Mouse (Mus musculus): ENCODE measurements around the gene Cdadc1. TPM values are rescaled to one million over a fixed set of nuclear protein-coding genes. Genes with fewer than 3 reads are reported as not detected.
A peak's percentile ranks its signal among the peaks of the same experiment; 100 is the strongest.
"Not testable (repeated sequence)": the region's sequence is repeated elsewhere in the genome, so short reads cannot be mapped to it uniquely, and the experiment has no call there.

Cdadc1 gene
- total RNA-seq (2022): 10 to 100 TPM; 44.5 to 62.8 (median 52.1) TPM

DNA sequence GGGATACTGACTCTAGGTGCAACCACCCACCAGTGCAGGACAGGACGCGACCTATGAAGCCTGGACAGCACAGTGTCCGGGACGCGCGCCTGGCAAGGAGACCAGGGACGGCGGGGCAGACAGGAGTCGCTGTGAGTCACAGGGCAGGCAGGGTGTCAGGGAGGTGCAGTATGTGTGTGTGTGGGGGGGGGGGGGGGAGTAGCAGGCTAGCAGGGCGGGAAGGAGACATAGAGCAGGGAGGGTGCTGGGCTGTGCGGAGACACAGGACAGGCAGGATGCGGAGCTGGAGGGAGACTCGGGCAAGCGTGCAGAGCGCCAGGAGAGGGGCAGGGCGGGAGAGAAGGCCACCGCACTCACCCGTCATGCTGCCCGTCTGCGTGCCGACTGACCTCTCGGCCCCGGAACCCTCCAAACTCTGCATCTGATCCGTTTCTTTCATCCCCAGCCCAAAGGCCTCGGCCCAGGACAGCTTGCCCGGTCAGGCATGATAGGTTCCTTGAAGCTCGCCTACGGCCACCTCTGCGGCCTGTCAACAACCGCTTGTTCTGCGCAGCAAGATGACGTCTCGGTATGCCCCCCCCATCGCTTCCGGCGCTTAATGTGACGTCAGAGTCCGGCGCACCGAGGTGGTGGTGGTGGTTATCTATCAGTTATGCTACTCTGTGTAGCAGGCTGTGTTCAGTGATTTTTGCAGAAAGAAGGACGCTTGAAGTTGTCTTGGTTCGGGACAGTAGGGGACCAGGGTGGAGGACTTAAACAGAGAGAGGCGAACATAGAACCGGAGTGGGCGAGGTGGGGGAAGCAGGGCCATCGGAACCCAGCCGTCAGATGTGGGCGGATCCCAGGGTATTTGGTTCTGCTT is at the start of gene Cdadc1:
Gene Cdadc1, minus strand, starts transcription at position 562 of the 862 bp plus-strand sequence.
- peak; percentile 98 for DNase-seq (ENCODE audit: low spot score)

DNA sequence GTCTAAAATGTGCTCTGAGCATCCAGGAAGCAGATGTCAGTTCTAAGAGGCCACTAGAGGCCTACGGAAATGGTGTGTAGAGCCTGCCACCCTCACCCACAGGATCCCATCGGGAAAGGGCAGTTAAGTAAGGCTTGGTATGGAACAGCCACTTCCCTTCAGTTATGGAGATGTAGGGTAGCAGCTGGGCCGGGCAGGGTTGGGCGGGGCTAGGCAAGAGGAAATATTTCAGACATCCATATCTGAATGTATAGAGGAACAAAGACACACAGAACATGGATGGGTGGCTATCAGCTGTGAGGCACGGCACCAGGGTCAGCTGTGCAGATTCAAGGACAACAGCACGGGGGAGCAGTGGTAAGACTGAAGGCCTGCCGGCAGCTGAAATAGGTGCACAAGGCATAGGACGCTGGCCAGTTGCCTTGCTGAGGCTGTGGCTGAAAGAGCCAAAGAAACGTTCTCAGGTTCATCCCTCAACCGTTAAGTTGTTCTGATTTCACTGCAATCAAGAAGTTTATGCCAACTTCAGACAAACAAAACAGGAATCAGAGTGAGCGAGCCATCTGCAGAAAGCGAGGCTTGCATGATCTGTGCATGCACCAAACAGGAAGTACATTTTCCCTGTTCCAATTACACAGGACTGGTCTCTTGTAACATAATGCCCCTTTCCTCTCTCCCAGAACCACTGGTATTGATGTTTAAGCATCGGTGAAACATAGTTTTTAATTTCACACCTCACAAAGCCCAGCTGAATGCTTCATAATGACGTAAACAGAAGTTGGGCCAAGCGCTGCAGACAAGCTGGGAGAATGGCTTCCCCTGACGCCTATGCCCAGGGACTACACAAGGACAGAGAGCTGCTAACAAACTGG is 49.3 kb upstream of the Cdadc1 start:
- DNase-seq (ENCODE audit: low spot score): no peak

DNA sequence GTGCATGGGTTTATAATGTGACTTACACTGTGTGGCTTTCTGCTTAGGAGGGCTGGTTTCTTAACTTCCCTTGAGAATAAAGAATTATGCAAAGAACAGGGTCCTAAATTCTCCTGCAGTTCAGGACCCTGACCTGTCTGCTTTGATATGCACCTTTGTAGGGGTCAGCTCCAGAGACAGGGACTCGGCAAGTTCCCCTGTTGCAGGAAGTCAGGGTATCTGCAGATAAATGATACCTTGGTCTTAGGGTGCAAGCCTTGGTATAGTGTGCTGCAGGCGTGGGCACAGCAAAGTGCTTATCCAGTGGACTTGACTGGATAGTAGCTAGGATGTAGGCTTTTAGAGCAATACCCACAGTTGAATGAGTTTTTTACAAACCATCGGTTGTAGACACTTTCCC is 47.1 kb upstream of the Cdadc1 start:
- DNase-seq (ENCODE audit: low spot score): no peak

DNA sequence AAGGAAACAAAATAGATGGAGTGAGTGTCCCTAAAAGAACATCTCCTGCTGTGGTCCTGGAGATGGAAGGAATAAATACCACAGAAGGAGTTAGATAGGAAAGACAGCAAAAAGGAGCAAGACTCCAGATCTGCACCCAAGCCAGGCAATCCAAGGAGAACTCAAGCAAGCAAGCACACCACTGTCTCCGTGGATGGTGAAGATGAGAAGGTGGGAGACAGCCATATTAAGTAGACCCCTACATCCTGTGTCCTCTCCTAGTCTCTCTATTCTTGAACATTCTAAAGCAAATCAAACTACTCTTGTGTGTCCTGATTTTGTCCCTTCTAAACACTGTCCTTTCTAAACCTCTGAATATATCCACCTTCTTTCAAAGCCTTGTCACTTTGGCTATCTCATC is 46.4 kb upstream of the Cdadc1 start:
- DNase-seq (ENCODE audit: low spot score): no peak

DNA sequence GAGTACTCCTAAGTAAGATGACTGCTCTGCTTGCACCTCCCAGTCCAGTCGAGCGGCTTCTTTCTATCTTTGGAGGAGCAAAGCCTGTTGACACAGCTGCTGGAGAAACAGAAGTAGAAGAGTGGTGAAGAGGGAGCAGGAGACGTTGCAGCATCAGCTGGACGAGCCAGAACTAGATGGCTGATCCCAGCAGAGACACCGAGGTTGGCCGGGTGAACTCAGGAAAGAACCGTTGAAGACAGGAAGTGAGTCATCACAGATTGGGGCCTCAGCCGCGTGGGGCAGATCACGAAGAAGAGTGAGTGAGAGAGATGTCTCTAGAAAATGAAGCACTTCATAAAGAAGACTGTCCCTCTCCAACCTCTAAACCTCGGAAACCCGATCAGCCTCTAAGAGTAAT is 45.8 kb upstream of the Cdadc1 start:
- DNase-seq (ENCODE audit: low spot score): no peak

DNA sequence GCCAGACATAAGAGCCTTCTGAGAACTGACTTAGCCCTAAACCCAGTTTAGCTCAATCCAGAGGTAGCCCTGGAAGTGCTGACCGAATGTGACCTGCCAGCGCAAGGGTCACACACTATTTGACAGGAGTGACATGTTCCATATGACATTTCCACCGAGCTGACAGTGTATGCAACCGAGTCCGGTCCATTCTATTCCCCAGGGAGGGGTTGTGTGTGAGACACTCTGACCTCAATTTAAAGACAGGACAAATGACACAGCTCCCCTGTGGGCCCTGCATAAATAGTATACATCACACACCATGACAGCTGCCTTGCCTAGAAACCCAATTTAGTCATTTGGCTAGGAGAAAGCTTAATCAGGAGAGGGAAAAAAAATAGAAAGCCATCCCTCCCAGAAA is 44.1 kb upstream of the Cdadc1 start:
- DNase-seq (ENCODE audit: low spot score): no peak

DNA sequence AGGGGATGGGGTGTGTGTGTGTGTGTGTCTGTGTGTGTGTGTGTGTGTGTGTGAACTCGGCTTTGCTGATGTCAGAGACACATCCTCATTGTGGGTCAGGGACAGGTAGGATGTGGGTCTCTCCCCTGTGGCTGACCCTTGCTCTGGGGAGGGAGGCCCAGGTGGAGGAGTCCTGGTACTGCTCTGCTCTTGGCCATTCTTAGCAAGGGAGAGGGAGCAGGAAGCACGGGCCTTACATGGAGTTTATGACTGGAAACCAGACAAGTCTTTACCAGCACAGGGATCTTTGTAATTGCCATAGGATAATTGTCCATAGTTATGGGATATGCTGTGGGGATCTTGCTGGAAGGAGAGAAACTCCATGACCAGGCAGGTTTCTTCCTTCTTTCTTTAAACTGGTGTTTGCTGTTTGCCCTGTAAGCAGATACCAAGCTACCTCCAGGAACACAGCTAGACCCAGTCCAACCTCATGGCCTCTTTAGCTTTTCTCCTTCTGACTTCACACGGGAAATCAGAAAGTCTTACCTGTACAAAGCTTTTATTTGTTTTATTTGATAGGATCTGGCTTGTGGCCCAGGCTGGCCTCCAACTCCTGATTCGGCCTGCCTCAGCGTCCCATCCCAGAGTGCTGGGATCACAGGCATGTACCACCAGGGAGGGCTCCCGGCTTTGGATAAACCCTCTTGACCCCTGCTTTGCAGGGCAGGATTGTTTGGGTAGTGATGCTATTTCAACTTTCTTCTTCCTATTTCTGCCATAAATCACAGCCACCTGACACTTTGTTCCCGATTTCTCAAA is 41.3 kb upstream of the Cdadc1 start:
- DNase-seq (ENCODE audit: low spot score): no peak

DNA sequence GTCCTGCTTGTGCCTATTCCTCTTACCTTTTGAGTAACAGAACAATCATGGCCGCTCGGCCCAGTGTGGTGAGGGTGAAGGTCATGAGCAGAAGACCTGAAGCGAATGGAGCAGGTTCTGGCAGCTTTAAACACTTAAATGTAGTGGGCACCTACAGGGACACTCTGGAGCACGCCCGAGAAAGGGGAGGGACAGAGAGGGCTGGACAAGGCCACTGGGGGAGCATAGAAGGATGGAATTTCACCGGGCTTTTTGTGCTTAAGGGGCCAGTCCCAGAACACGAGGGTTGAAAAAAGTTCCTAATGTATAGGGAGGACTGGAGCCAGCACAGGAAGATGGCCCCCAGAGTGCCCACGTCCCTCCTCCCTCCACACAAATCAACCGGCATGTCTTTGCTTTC is 36.2 kb upstream of the Cdadc1 start:
- no peak for DNase-seq (ENCODE audit: low spot score)

DNA sequence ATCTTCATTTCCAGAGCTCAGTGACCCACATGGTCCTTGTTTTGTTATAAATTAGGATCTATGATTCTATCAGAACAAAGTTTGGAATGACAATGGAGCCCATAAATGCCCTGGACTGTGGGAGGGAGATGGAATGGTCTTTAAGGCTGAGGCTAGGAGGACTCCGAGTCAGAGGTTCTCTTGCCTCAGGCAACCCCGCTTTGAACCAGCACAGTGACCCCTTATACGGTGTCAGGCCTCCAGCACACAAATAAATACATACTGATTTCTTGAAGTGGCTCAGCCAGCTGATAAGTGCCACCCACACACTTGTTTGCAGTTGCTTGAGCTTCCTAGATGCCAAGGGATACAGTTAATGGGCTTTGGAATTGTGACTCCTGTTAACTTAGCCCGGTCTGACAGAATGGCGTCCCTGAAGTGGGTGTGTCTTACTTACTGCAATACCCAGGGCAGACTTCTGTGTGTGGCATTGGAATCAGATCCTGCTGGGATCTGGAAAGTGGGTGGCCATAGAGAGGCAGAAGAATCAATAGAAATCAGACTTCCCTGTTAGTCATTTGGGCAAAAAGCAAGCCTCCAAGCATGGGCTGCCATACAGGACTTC is 35.6 kb upstream of the Cdadc1 start:
- no peak for DNase-seq (ENCODE audit: low spot score)

DNA sequence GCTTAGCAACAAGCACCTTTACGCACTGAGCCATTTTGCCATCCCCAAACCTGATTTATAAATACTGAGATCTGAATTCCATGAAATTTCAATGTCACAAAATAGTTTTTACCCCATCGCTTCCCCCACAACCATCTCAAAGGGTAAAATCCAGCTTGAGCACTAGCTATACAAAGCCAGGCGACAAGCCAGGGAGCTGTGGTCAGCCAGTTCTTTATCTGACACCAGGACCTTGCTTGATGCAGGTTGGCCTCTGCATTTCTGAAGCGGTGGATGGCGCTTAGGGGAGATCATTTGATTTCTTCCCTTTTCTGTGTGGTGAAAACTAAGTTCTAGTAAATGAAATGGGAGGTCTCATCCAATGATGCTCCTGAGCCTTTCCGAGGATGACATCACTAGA is 34.3 kb upstream of the Cdadc1 start:
- no peak for DNase-seq (ENCODE audit: low spot score)

DNA sequence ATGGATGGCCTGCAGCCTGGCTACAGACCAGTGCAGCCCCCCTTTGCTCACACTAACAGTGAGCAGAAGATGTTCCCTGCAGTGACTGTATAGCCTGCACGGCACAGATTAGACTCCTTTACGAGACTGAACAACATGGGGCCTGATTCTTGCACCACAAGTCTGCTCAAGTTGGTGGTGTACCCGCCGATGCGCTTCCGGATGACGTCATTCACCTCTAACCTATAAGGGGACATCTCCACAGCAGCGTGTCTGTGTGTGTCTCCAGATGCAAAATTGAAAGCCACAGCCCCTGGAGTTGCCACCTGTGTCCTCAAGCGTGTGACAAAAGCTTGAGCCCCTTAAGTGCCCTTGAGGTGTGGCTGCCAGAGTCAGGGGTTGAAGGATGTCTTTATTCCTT is 32.3 kb upstream of the Cdadc1 start:
- DNase-seq (ENCODE audit: low spot score): no peak

DNA sequence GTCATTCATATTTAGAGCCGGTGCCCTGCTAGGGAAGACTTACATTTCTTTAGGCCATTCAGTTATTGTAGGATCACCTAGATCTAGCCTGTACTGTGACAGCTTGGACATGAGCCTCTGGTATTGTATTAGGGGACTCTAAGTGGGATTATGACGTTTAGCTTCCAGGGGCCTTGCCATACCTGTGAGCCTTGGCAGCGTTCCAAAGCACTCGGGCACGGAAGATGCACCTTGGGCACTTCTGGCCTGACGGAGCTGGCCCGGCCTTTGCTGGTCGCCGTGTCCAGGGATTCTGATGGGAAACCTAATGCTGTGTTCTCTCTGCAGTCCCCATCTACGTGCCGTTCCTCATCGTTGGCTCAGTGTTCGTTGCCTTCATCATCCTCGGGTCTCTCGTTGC is 31.5 kb upstream of the Cdadc1 start:
- DNase-seq (ENCODE audit: low spot score): no peak

DNA sequence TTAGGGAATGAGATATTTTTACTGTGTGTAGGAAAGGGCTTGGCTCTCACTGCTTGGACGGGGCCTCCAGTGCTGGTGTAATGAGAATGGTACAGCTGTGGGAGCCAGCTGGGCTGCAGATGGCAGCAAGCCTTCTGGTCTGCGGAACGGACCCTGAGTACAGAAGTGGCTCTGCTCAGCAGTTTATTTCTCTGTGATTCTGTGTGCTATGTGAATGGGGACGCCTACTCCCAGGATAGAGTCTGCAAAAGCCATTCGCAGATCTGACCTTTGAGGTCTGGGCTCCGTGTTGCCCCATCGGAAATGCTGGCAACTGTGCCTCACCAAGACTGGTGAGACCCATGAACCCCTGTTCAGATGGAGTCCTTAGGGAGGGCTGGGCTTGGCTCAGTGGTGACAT is 30.1 kb upstream of the Cdadc1 start:
- DNase-seq (ENCODE audit: low spot score): no peak

DNA sequence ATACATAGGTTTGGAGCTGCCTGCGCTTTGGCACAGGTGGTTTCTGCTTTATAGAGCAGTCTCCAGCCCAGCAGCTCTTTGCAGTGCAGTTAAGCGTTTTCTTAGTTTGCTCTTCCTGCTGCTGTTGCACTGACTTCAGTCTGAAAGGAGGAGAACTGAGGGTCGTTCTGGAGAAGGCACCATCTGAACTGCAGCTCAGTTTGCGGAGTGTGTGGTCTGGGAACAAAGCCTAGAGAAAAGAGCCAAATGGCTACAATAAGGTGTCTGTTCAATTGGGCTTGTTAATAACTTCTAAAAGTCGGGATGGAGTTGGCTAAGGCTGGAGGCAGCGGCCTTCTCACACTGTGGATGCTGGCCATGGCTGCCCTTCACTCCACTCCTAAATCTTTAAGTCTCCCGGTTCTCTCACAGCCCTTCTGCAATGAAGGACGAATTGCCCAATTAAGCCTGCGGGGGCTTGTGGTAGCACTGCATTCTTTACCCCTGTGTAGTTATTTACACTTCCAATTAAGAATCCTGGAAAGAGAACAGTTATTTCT is 29.5 kb upstream of the Cdadc1 start:
- DNase-seq (ENCODE audit: low spot score): no peak

DNA sequence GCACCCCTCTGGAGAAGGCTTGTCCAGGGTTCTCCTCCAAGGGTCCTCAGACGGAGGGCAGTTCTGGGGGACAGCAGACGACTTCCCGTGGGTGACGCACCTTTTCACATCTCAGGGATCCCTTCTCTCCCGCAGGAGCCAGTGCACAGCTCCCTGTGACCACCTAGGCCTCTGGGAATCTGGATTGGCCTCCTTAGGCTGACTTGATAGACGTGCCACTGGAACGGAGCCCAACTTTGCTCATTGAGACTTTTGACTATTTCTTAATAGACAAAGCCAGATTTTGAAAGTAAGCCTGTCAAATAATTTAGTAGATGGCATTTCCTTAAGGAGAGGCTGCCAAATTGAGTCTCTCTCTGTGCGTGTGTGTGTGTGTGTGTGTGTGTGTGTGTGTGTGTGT is 29.0 kb upstream of the Cdadc1 start:
- no peak for DNase-seq (ENCODE audit: low spot score)

DNA sequence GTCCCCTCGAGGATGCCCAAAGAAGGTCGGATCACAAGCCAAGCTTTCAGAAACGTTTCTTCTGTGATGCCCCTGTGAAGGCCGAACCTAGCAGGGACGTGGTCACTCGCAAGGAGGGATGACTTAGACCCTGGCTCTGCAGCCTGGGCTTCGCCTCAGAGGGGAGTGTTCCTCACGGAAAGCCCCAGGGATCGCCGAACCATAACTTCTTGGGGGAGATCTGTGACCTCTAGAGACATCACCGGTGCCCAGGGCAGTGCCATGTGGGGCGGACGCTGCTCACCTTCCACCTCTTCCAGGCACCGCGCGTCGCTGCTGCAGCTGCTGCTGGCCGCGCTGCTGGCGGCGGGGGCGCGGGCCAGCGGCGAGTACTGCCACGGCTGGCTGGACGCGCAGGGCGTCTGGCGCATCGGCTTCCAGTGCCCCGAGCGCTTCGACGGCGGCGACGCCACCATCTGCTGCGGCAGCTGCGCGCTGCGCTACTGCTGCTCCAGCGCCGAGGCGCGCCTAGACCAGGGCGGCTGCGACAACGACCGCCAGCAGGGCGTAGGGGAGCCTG is 28.1 kb upstream of the Cdadc1 start:
- no peak for DNase-seq (ENCODE audit: low spot score)

DNA sequence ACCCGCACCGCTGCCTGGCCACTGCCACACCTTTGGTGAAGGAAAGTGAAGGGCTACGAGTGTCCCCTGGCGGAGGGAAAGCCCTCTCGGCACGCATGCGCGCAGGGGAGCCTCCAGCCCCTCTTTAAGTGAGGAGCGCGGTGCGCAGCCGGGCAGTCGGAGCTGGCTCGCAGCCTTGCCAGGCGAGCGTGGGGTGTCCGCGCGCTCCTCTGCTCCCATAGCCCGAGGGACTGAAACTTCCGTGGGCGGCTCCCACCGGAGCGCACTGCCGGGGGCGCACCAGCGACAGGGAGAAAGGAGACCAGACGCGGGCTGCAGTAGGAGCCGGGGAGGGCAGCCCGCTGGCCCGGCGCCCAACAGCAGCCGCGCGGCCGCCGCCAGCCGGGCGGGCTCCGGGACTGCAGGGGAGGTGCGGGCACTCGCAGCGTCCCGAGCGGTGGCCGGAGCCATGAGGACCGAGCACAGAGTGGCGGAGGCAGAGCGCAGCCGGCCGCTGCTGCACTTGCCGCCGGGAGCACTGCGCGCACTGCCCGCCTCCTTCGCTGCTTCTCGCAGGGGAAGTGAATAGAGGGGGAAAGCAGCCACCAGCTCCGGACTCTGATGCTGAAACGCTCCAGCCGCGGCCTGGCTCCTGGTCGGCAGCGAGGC is 27.5 kb upstream of the Cdadc1 start, which contains the start of gene Shisa2:
Gene Shisa2, plus strand, starts transcription at position 151 of the 648 bp plus-strand sequence.
- DNase-seq (ENCODE audit: low spot score): peak; percentile 23

DNA sequence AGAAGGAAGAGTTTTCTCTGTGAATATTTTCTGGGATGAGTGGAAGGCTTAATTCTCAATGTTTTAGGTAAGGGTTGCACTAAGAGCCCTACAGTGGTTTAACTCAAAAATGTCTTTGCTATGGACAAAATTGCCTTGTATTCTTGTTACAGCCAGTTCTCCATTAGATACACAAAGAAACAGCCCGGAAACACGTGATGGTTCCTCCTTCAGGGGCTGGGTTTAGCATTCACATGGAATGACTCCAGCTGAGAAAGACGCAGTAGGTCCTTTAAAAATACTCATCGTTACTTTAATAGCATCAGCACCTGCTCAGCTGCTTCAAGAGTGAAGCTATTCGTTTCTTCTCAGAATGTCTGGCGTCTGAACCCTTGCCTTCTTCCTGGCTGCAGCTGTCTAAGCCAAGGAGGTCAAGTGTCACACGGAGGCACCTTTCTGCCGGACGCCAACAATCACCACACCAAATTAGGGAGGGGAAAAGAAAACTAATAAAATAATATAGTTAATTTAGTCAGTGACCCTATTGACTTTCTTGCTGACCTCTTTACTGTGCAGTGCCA is 26.6 kb upstream of the Cdadc1 start:
- DNase-seq (ENCODE audit: low spot score): no peak

DNA sequence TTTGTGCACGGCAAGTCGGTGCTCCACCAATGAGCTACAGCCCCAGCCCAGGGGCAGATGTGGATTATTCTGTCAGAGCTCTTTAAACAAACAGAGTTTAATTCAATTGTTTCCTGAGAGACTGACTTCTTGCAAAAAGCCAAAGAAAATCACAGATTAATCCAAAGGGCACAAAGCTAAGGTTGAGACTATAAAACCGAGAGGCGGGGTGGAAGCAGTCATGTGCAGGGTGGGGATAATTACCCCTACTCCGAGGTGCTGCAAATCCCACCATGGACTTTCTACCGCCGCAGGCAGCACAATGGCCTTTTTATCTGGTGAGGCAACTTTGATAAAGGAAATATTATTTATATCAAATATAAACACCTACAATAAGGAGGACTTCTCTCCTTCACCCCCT is 19.0 kb upstream of the Cdadc1 start:
- DNase-seq (ENCODE audit: low spot score): no peak

DNA sequence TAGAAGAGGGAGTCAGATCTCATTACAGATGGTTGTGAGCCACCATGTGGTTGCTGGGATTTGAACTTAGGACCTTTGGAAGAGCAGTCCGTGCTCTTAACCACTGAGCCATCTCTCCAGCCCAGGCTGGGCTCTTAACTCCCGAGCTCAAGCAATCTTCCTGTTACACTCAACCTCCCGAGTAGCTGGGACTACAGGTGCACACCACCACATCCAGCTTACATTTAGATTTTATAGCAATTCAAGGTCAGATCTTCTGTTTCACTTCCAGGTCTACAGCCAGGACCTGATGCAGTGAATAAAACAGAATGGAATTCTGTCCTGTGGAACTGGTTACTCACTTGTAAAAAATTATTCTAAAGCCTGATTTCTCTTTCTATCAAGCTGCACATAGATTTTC is 16.4 kb upstream of the Cdadc1 start:
- DNase-seq (ENCODE audit: low spot score): not testable (repeated sequence)
